Mouse (Mus musculus) heart, embryonic 12.5 days (tissue): ENCODE data around the gene Gjd3. TPM values are rescaled to one million over a fixed set of nuclear protein-coding genes. Genes with fewer than 3 reads are reported as not detected.
"Not testable (repeated sequence)": the region's sequence is repeated elsewhere in the genome, so short reads cannot be mapped to it uniquely, and the experiment has no call there.

ENCODE experiments used
- ATAC-seq: fragments of 200-750 bp; cut with Nextera tagmentation; 2 replicates; pipeline ENCODE4 v1.8.0; 2017; ENCODE audit warnings: moderate TSS enrichment, moderate library complexity; ENCODE audit not compliant: insufficient number of reproducible peaks, low FRiP score
- H3K27ac ChIP-seq: fragments of 300-500 bp; sonication (generic); 2 replicates; pipeline ENCODE4 v1.5.1; 2016; ENCODE audit warnings: mild to moderate bottlenecking, moderate library complexity; ENCODE audit not compliant: poor library complexity, severe bottlenecking
- H3K27me3 ChIP-seq: fragments of 300-500 bp; sonication (generic); replicated peaks from 2 replicates; pipeline ENCODE4 v1.6.1; 2016; ENCODE audit warnings: mild to moderate bottlenecking, moderate library complexity
- H3K36me3 ChIP-seq: fragments of 300-500 bp; sonication (generic); 2 replicates; pipeline ENCODE4 v1.6.1; 2016; ENCODE audit warnings: mild to moderate bottlenecking, moderate library complexity
- H3K4me1 ChIP-seq: fragments of 300-500 bp; sonication (generic); replicated peaks from 2 replicates; pipeline ENCODE4 v1.6.1; 2016; ENCODE audit warnings: mild to moderate bottlenecking
- H3K4me2 ChIP-seq: fragments of 300-500 bp; sonication (generic); 2 replicates; pipeline ENCODE4 v1.6.1; 2016; ENCODE audit warnings: mild to moderate bottlenecking, moderate library complexity
- H3K4me3 ChIP-seq: fragments of 300-500 bp; sonication (generic); 2 replicates; pipeline ENCODE4 v1.5.1; 2016; ENCODE audit warnings: mild to moderate bottlenecking
- H3K9ac ChIP-seq: fragments of 300-500 bp; sonication (generic); 2 replicates; pipeline ENCODE4 v1.6.1; 2016; ENCODE audit warnings: mild to moderate bottlenecking, moderate library complexity
- H3K9me3 ChIP-seq: fragments of 300-500 bp; sonication (generic); replicated peaks from 2 replicates; pipeline ENCODE4 v1.6.1; 2016; ENCODE audit warnings: mild to moderate bottlenecking, moderate library complexity
- WGBS: fragments of 180-500 bp; shearing (Covaris S2); methylation state at CpG from one replicate; pipeline ENCODE4 v1.1.7; 2016; 5-methylcytosine and 5-hydroxymethylcytosine counted together
- polyA plus RNA-seq: library from polyadenylated mRNA; unstranded; fragments of >200 nt; fragmentation: Nextera tagmentation; extraction: Ambion mirVana; gene quantifications from 2 replicates; pipeline ENCODE4 v1.2.1, GENCODE M21; 2016

Gjd3 gene
- polyA plus RNA-seq, 1 experiment from 2014 or later, result 3.9 TPM

- peak overlapping the region; percentile 87 for H3K4me2 ChIP-seq
- H3K9ac ChIP-seq, result peak overlapping the region; percentile 92
- H3K4me1 ChIP-seq, result peaks cover 76% of the 10 kb centered on the region
- peak; percentile 88 for ATAC-seq
- H3K27ac ChIP-seq, result peak overlapping the region; percentile 92
- WGBS, result under 1% methylated on average over 36 of the region's 38 CpGs
- peak overlapping the region; percentile 76 for H3K4me3 ChIP-seq
- peaks cover 3% of the 10 kb centered on the region; the same call in 1 of the 2 replicates for H3K36me3 ChIP-seq
- H3K27me3 ChIP-seq, result no peaks in the 10 kb centered on the region
- no peaks in the 10 kb centered on the region for H3K9me3 ChIP-seq
Measured at GRCm38 (mm10) chr11:98937410-98937913, 45.4 kb downstream of the Gjd3 start.

- peak; percentile 31 for ATAC-seq
- Histone ChIP-seq H3K9me3 (no peaks in the 10 kb centered on the region), H3K9ac (peak overlapping the region; percentile 92), H3K27me3 (no peaks in the 10 kb centered on the region), H3K27ac (peak overlapping the region; percentile 92), H3K36me3 (peaks cover 3% of the 10 kb centered on the region; the same call in 1 of the 2 replicates), H3K4me2 (peak overlapping the region; percentile 87), H3K4me3 (peak overlapping the region; percentile 76), H3K4me1 (peaks cover 76% of the 10 kb centered on the region)
- under 1% methylated on average over 23 of the region's 23 CpGs for WGBS
Measured at GRCm38 (mm10) chr11:98936606-98937409, 46.0 kb downstream of the Gjd3 start.

- Histone ChIP-seq H3K4me3 (peak overlapping the region; percentile 76), H3K4me1 (peaks cover 77% of the 10 kb centered on the region), H3K27me3 (no peaks in the 10 kb centered on the region), H3K9me3 (no peaks in the 10 kb centered on the region), H3K36me3 (peaks cover 3% of the 10 kb centered on the region; the same call in 1 of the 2 replicates), H3K4me2 (peak overlapping the region; percentile 87), H3K27ac (peak overlapping the region; percentile 92), H3K9ac (peak overlapping the region; percentile 92)
- peak; percentile 59 for ATAC-seq
- under 1% methylated on average over 29 of the region's 29 CpGs for WGBS
Measured at GRCm38 (mm10) chr11:98936170-98936569, 46.6 kb downstream of the Gjd3 start.

- 90% methylated on average over 3 of the region's 3 CpGs for WGBS
- Histone ChIP-seq H3K27ac (no peak overlapping the region), H3K4me2 (no peak overlapping the region)
Measured at GRCm38 (mm10) chr11:98935123-98935522, 47.7 kb downstream of the Gjd3 start.

DNA sequence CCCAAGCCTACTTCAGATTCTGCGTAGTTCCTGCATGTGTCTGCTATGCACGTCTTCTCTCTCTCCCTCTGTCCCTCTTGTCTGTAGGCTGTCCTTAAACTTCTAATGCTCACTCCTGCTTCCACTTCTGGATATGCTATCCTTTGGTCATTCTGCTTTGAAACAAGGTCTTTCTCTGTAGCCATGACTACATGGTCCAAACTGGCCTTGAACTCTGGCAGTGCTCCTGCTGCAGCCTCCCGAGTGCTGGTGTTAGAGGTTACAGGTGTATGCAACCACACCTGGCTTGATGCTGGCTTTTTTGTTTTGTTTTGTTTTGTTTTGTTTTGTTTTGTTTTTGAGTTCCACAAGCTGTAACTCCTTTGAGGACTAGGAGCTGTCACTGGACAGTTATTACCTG lies 48.4 kb downstream of the Gjd3 start:
- no peak overlapping the region for H3K27ac ChIP-seq
- no peak overlapping the region for H3K9ac ChIP-seq
- no peaks in the 10 kb centered on the region for H3K27me3 ChIP-seq
- WGBS, result 86% methylated on average over 3 of the region's 3 CpGs
- peaks cover 77% of the 10 kb centered on the region for H3K4me1 ChIP-seq
- no peaks in the 10 kb centered on the region for H3K9me3 ChIP-seq
- no peak overlapping the region for H3K4me2 ChIP-seq
- H3K36me3 ChIP-seq, result peaks cover 3% of the 10 kb centered on the region; the same call in 1 of the 2 replicates
- H3K4me3 ChIP-seq, result no peak overlapping the region
- ATAC-seq, result no peak

More at GRCm38 (mm10) chr11:98935123-98935522, 47.7 kb downstream of the Gjd3 start:
- ATAC-seq, result no peak
- Histone ChIP-seq H3K36me3 (peaks cover 3% of the 10 kb centered on the region; the same call in 1 of the 2 replicates), H3K9me3 (no peaks in the 10 kb centered on the region), H3K27me3 (no peaks in the 10 kb centered on the region), H3K4me3 (no peak overlapping the region), H3K4me1 (peaks cover 77% of the 10 kb centered on the region), H3K9ac (no peak overlapping the region)

DNA sequence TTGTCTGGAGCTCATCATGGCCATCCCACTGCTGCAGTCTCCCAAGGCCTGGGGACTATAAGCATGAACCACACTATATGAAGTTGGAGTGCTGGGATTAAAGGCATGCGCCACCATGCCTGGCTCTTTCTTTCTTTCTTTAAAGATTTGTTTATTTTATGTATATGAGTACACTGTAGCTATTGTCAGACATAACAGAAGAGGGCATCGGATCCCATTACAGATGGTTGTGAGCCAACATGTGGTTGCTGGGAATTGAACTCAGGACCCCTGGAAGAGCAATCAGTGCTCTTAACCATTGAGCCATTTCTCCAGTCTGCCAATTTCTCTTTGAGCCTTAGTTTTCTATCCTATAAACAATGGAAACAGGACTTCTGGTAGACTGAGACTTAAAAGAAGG lies 49.0 kb downstream of the Gjd3 start:
- not testable (repeated sequence) for H3K4me2 ChIP-seq, H3K9ac ChIP-seq, ATAC-seq, H3K4me3 ChIP-seq, H3K9me3 ChIP-seq, H3K36me3 ChIP-seq, H3K27me3 ChIP-seq
- Histone ChIP-seq H3K4me1 (peaks cover 77% of the 10 kb centered on the region), H3K27ac (0 out of 2 replicates have a peak overlapping the region, but pooled peaks have one; percentile 99)
- WGBS, result 91% methylated on average over 2 of the region's 2 CpGs

- Histone ChIP-seq H3K4me1 (peaks cover 77% of the 10 kb centered on the region), H3K9ac (peak overlapping the region; percentile 91), H3K36me3 (peaks cover 3% of the 10 kb centered on the region; the same call in 1 of the 2 replicates), H3K27ac (peak overlapping the region; percentile 99), H3K9me3 (no peaks in the 10 kb centered on the region), H3K27me3 (no peaks in the 10 kb centered on the region), H3K4me3 (no peak overlapping the region), H3K4me2 (peak overlapping the region; percentile 87)
- no peak for ATAC-seq
- 38% methylated on average over 9 of the region's 9 CpGs for WGBS
Measured at GRCm38 (mm10) chr11:98933151-98933550, 49.7 kb downstream of the Gjd3 start.

DNA sequence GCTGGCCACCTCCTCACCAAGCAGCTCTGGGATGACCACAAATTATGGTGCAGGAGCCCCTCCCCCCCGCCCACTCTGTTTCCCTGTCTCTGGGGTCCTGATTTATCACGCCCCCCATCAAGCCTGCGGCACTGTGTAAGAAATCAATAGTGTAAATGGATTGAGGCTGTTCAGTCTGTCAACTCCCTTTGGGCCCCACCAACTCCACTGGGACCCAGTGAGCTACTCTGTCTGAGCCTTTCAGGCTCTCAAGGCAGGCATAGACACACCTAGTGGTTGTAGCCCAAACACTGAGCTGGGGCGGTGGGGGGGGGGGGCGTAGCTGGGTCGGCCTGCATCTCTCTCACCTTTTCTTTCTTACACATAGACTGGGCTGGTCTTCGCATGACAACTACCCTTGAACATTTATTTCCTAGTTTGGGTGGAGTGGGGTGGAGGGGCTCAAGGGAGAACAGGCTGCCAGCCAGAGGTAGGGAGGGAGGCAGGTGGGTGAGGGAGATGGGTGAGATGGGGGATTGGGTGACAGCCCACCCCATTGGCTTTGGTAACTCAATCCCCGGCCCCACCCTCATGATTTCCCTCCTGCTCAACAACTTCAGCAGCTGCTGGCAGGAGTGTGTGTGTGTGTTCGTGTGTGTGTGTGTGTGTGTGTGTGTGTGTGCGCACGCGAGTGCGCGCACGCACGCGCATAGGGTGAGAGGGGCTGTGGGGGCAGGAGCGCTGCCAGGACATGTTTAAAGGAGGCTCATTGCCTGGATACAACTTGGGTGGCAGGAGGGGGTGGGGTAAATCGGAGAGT lies 50.3 kb downstream of the Gjd3 start:
- Histone ChIP-seq H3K4me3 (no peak overlapping the region), H3K4me2 (peak overlapping the region; percentile 87), H3K9me3 (no peaks in the 10 kb centered on the region), H3K36me3 (peaks cover 3% of the 10 kb centered on the region; the same call in 1 of the 2 replicates), H3K27ac (peak overlapping the region; percentile 99), H3K4me1 (peaks cover 81% of the 10 kb centered on the region), H3K9ac (peak overlapping the region; percentile 91), H3K27me3 (no peaks in the 10 kb centered on the region)
- ATAC-seq, result no peak
- 26% methylated on average over 19 of the region's 19 CpGs for WGBS

Other genes starting within 250 kb of the Gjd3 start
- 27.0 and 29.8 TPM in 2 replicates for gene Thra, start 242.4 kb downstream of the Gjd3 start, polyA plus RNA-seq
- 6.4 TPM in 2 replicates for gene Nr1d1, start 207.7 kb downstream of the Gjd3 start, polyA plus RNA-seq
- gene Msl1, start 187.5 kb downstream of the Gjd3 start, polyA plus RNA-seq, result 20.3 and 21.4 TPM in 2 replicates
- gene Casc3, start 178.1 kb downstream of the Gjd3 start, polyA plus RNA-seq, result 31.8 and 33.3 TPM in 2 replicates
- gene Rapgefl1, start 146.2 kb downstream of the Gjd3 start, polyA plus RNA-seq, result 0.51 and 1.0 TPM in 2 replicates
- 3.0 and 3.3 TPM in 2 replicates for gene Wipf2, start 119.4 kb downstream of the Gjd3 start, polyA plus RNA-seq
- gene Cdc6, start 75.2 kb downstream of the Gjd3 start, polyA plus RNA-seq, result 27.0 and 27.7 TPM in 2 replicates
- 33.8 and 35.1 TPM in 2 replicates for gene Rara, start 55.2 kb downstream of the Gjd3 start, polyA plus RNA-seq
- 196 and 201 TPM in 2 replicates for gene Top2a, start 41.2 kb upstream of the Gjd3 start, polyA plus RNA-seq
- gene Igfbp4, start 58.2 kb upstream of the Gjd3 start, polyA plus RNA-seq, result 371 and 382 TPM in 2 replicates
- 0.05 and 0.11 TPM in 2 replicates for gene Tns4, start 106.3 kb upstream of the Gjd3 start, polyA plus RNA-seq
- gene Ccr7, start 172.1 kb upstream of the Gjd3 start, polyA plus RNA-seq, result 0.08 TPM in 1 of 2 replicates, not detected in the other
- gene Smarce1, start 248.0 kb upstream of the Gjd3 start, polyA plus RNA-seq, result 178 and 181 TPM in 2 replicates